Mouse (Mus musculus): ENCODE measurements around the gene Slc9a7. TPM values are rescaled to one million over a fixed set of nuclear protein-coding genes. Genes with fewer than 3 reads are reported as not detected.

Gene Slc9a7
- total and polyA plus RNA-seq, 3 experiments: 20.7 to 26.0 (median 21.6) TPM

DNA sequence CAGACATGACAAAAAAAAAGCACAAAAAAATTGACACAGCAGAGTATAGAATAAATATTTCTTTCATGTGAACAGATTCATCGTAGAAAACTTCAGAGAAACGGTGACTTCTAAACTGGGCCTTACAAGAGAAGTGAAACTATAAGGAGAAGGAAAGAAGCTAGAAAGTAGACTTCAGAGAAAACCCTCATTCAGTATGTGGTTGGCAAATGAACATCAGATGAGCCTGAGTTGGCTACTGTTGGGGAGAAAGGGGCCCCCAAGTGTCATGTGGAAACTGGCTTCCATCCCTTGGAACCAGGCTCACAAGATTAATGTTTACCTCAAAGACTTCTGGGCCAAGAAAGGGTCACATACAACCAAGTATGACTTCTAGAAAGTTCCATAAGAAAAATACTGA, 70.1 kb downstream of the Slc9a7 start:
- Histone ChIP-seq H3K36me3 (replicated peaks in 1 of 2; ENCODE audit: control insufficient read depth in 1 of 2, insufficient read depth in 1 of 2, low read length in 1 of 2) (no peaks in the 10 kb centered on the region), H3K4me2 (ENCODE audit: insufficient read depth, low read depth, poor library complexity, severe bottlenecking) (peak overlapping the region; percentile 56; the same call in 1 of the 2 replicates), H3K9me3 (replicated peaks; ENCODE audit: low read length) (no peaks in the 10 kb centered on the region), H3K9ac (ENCODE audit: insufficient read depth, low read depth) (no peak overlapping the region; the same call in 1 of the 2 replicates), H3K79me2 (replicated peaks; ENCODE audit: control insufficient read depth, extremely low read depth, insufficient read depth, poor library complexity, severe bottlenecking) (no peaks in the 10 kb centered on the region; the same call in 1 of the 2 replicates), H3K4me3 (replicated peaks in 1 of 3; ENCODE audit: low read depth in 2 of 3, low read length in 2 of 3, poor library complexity in 1 of 3) (no peak overlapping the region), H3K4me1 (ENCODE audit: control insufficient read depth in 1 of 2, insufficient read depth in 2 of 2) (peaks cover 0 to 15% of the 10 kb centered on the region in 2 experiments; a peak in 2 of 4 replicates), H3K27me3 (replicated peaks) (no peaks in the 10 kb centered on the region), H3K27ac (ENCODE audit: insufficient read depth, low read depth) (no peak overlapping the region; the same call in 1 of the 2 replicates)
- peak; percentile 37 for DNase-seq (ENCODE audit: extremely low read depth)
- in situ Hi-C loops (cut with MboI; ENCODE audit: low pct_ligation_motif_present, low pct_unique_long_range_greater_than_20kb, low sequenced_read_pairs) (no loop called here), dilution Hi-C loops (cut with MboI; ENCODE audit: extremely low pct_ligation_motif_present, extremely low pct_unique_long_range_greater_than_20kb, low sequenced_read_pairs) (no loop called here)
- peak; percentile 32; the same call in 1 of the 2 replicates for TF ChIP-seq CHD2 (IDR thresholded peaks at IDR 0.05; ENCODE audit: low read length)
- TF ChIP-seq ETS1 (conservative IDR thresholded peaks at IDR 0.05; ENCODE audit: low read depth, low read length): peak; percentile 19; the same call in 1 of the 2 replicates
- peak; percentile 46; the same call in 1 of the 2 replicates for TF ChIP-seq MEF2A (IDR thresholded peaks at IDR 0.05; ENCODE audit: borderline replicate concordance, low read depth, low read length)
- 0 out of 2 replicates have a peak, but pooled peaks have one; percentile 29 for TF ChIP-seq BHLHE40 (IDR thresholded peaks at IDR 0.05; ENCODE audit: low read depth, low read length)
- no peak for TF ChIP-seq ZKSCAN1 (IDR thresholded peaks at IDR 0.05; ENCODE audit: borderline replicate concordance, low read depth, low read length)
- no peak for TF ChIP-seq PAX5 (IDR thresholded peaks at IDR 0.05; ENCODE audit: low read length)
- TF ChIP-seq CHD1 (IDR thresholded peaks at IDR 0.05; ENCODE audit: low read depth, low read length): no peak
- TF ChIP-seq IRF4 (IDR thresholded peaks at IDR 0.05; ENCODE audit: low read depth, low read length): 0 out of 2 replicates have a peak, but pooled peaks have one; percentile 43
- peak; percentile 79 for TF ChIP-seq EP300 (IDR thresholded peaks at IDR 0.05; ENCODE audit: low read length)

DNA sequence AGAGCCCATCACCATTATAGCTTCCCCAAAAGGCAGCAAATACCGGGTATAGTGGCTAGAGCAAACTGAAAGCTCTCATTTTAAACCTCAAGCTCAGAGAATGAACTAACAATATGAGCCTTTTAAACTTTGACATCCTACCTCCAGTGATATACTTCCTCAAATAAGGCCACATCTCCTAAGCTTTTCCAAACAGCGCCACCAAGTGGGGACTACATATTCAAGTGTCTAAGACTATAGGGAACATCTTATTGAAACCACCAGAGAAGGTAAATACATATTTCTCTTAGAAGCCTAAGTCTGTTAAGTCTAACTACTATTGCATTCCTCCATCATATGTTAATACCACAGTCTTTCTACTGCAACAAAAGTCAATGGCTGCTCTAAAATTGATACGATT, 106.0 kb downstream of the Slc9a7 start:
- no peak overlapping the region for H3K4me2 ChIP-seq (ENCODE audit: insufficient read depth, low read depth, poor library complexity, severe bottlenecking)
- in situ Hi-C loops (cut with MboI; ENCODE audit: low pct_ligation_motif_present, low pct_unique_long_range_greater_than_20kb, low sequenced_read_pairs): no loop called here
- no peak for TF ChIP-seq MEF2A (IDR thresholded peaks at IDR 0.05; ENCODE audit: borderline replicate concordance, low read depth, low read length)
- peak; percentile 10 for TF ChIP-seq RAD21 (IDR thresholded peaks at IDR 0.05; ENCODE audit: low read depth, low read length)
- TF ChIP-seq CTCF (conservative IDR thresholded peaks at IDR 0.05 in 1 of 2, IDR thresholded peaks at IDR 0.05 in 1 of 2; ENCODE audit: low read depth in 2 of 2, low read length in 2 of 2): peak in 1 of 2 experiments; percentile 46; a peak in 2 of 4 replicates
- peak; percentile 31 for TF ChIP-seq SMC3 (IDR thresholded peaks at IDR 0.05; ENCODE audit: low read depth, low read length)
- no peak for TF ChIP-seq RCOR1 (conservative IDR thresholded peaks at IDR 0.05; ENCODE audit: low read depth, low read length)
- no peaks in the 10 kb centered on the region for H3K9me3 ChIP-seq (replicated peaks; ENCODE audit: low read length)
- dilution Hi-C loops (cut with MboI; ENCODE audit: extremely low pct_ligation_motif_present, extremely low pct_unique_long_range_greater_than_20kb, low sequenced_read_pairs): no loop called here
- no peaks in the 10 kb centered on the region for H3K27me3 ChIP-seq (replicated peaks)
- peak; percentile 18 for DNase-seq (ENCODE audit: extremely low read depth)
- no peaks in the 10 kb centered on the region for H3K4me1 ChIP-seq (ENCODE audit: control insufficient read depth in 1 of 2, insufficient read depth in 2 of 2)
- H3K9ac ChIP-seq (ENCODE audit: insufficient read depth, low read depth): no peak overlapping the region
- no peak overlapping the region for H3K27ac ChIP-seq (ENCODE audit: insufficient read depth, low read depth)
- H3K36me3 ChIP-seq (replicated peaks in 1 of 2; ENCODE audit: control insufficient read depth in 1 of 2, insufficient read depth in 1 of 2, low read length in 1 of 2): peaks cover 0 to 7% of the 10 kb centered on the region in 2 experiments
- no peak overlapping the region for H3K4me3 ChIP-seq (replicated peaks in 1 of 3; ENCODE audit: low read depth in 2 of 3, low read length in 2 of 3, poor library complexity in 1 of 3)
- no peaks in the 10 kb centered on the region for H3K79me2 ChIP-seq (replicated peaks; ENCODE audit: control insufficient read depth, extremely low read depth, insufficient read depth, poor library complexity, severe bottlenecking)

DNA sequence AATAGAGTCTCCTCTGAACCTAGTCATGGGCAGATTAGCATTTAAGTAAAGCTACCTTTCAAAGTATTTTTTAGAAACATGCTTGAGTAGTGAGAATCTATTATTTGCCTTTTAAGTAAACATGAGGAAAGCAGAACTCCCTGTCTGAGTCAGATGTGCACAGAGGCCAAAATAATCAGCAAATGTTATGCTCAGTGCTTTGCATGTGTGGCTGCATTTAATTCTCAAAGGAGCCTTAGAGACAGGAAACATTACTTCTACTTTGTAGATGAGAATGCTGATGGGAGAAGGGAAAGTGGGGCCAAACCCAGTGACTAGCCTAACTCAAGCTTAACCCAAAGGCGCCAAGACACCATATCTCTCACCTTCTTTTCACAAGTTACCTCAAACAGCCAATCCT, 114.8 kb downstream of the Slc9a7 start:
- dilution Hi-C loops (cut with MboI; ENCODE audit: extremely low pct_ligation_motif_present, extremely low pct_unique_long_range_greater_than_20kb, low sequenced_read_pairs): no loop called here
- Histone ChIP-seq H3K9me3 (replicated peaks; ENCODE audit: low read length) (peaks cover 4% of the 10 kb centered on the region), H3K27me3 (replicated peaks) (no peaks in the 10 kb centered on the region), H3K4me1 (ENCODE audit: control insufficient read depth in 1 of 2, insufficient read depth in 2 of 2) (peaks cover 2 to 21% of the 10 kb centered on the region in 2 experiments; a peak in 2 of 4 replicates), H3K79me2 (replicated peaks; ENCODE audit: control insufficient read depth, extremely low read depth, insufficient read depth, poor library complexity, severe bottlenecking) (no peaks in the 10 kb centered on the region), H3K4me2 (ENCODE audit: insufficient read depth, low read depth, poor library complexity, severe bottlenecking) (no peak overlapping the region), H3K27ac (ENCODE audit: insufficient read depth, low read depth) (no peak overlapping the region; the same call in 1 of the 2 replicates), H3K36me3 (replicated peaks in 1 of 2; ENCODE audit: control insufficient read depth in 1 of 2, insufficient read depth in 1 of 2, low read length in 1 of 2) (peaks cover 4 to 9% of the 10 kb centered on the region in 2 experiments), H3K4me3 (replicated peaks in 1 of 3; ENCODE audit: low read depth in 2 of 3, low read length in 2 of 3, poor library complexity in 1 of 3) (no peak overlapping the region), H3K9ac (ENCODE audit: insufficient read depth, low read depth) (no peak overlapping the region)
- TF ChIP-seq IRF4 (IDR thresholded peaks at IDR 0.05; ENCODE audit: low read depth, low read length) (peak; percentile 74), ETS1 (conservative IDR thresholded peaks at IDR 0.05; ENCODE audit: low read depth, low read length) (peak; percentile 40; the same call in 1 of the 2 replicates), MEF2A (IDR thresholded peaks at IDR 0.05; ENCODE audit: borderline replicate concordance, low read depth, low read length) (peak; percentile 72; the same call in 1 of the 2 replicates), USF2 (conservative IDR thresholded peaks at IDR 0.05; ENCODE audit: low read depth, low read length) (no peak), EP300 (IDR thresholded peaks at IDR 0.05; ENCODE audit: low read length) (0 out of 2 replicates have a peak, but pooled peaks have one; percentile 39), SMC3 (IDR thresholded peaks at IDR 0.05; ENCODE audit: low read depth, low read length) (no peak), MAX (IDR thresholded peaks at IDR 0.05; ENCODE audit: low read length) (no peak), JUND (conservative IDR thresholded peaks at IDR 0.05; ENCODE audit: low read depth, low read length) (peak; percentile 43; the same call in 1 of the 2 replicates), JUN (IDR thresholded peaks at IDR 0.05; ENCODE audit: insufficient read depth, low read depth, low read length) (no peak), CTCF (conservative IDR thresholded peaks at IDR 0.05 in 1 of 2, IDR thresholded peaks at IDR 0.05 in 1 of 2; ENCODE audit: low read depth in 2 of 2, low read length in 2 of 2) (no peak)
- in situ Hi-C loops (cut with MboI; ENCODE audit: low pct_ligation_motif_present, low pct_unique_long_range_greater_than_20kb, low sequenced_read_pairs): no loop called here
- DNase-seq (ENCODE audit: extremely low read depth): peak; percentile 57
